Mouse (Mus musculus) ovary, postnatal 36 days (tissue): Measurements from ENCODE around the gene Tlk1.

Experiments used
- DNase-seq: peaks from one replicate; pipeline ENCODE4 v3.0.0; 2022; ENCODE audit warnings: low spot score, mixed read lengths

Gene Tlk1

DNA sequence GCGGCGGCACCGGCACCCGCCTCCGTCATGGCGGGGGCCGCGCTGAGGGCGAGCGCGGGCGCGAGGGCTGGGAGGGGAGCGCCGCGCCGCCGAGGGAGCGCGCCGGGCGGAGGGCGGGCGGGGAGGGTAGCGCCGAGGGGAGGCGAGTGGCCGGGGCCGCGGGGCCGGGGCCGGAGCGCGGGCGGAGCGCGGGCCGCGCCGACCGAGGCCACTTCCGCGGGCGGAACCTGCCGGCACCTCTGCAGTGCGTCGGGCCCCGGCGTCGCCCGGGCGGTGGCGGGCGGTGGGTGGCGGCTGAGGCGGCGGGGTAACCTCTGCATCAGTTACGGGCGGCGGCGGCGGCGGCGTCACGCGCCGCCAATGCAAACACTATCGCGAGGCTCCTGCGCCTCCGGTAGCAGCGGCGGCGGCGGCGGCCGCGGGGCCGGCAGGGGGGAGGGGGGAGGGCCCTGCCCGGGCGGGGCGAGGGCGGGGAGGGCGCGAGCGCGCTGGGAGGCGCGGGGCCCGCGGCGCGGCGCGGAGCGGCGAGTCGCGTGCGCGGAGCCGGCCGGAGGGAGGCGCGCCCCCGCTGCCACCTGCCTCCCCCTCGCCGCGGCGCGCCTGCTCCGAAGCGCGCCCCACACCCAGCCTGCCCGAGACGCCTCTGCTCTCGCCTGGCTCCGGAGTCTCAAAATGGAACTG is at the start of gene Tlk1:
Gene Tlk1, minus strand, starts transcription at position 358 of the 681 bp plus-strand sequence.
- DNase-seq = peak; percentile 84

GRCm38 (mm10) chr2:70875129-70875528 is 49.6 kb upstream of the Tlk1 start:
- no peak for DNase-seq

GRCm38 (mm10) chr2:70873168-70873567 is 47.6 kb upstream of the Tlk1 start:
- no peak for DNase-seq

GRCm38 (mm10) chr2:70871466-70872022 is 46.0 kb upstream of the Tlk1 start:
- DNase-seq = no peak

- DNase-seq = no peak
Measured at GRCm38 (mm10) chr2:70870819-70871218, 45.3 kb upstream of the Tlk1 start.

GRCm38 (mm10) chr2:70869116-70869515 is 43.6 kb upstream of the Tlk1 start:
- no peak for DNase-seq

DNA sequence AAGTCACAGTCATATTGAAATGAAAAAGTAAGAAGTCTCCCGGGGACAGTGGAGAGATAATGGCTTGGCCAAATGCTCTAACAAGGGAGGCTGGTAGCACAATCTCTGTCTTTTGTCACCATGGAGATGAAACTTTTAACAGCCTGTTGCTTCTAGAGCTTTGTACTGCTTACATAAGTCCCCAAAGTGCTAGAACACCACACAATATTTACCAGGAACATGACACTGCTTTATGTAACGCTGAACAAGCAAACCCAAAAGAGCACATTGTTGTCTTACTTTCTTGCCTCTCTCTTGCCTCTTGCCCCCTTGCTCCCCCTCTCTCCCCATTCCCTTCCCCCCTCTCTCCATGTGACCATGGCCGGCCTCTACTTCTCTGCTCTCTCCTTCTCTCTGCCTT is 41.7 kb upstream of the Tlk1 start:
- no peak for DNase-seq

DNA sequence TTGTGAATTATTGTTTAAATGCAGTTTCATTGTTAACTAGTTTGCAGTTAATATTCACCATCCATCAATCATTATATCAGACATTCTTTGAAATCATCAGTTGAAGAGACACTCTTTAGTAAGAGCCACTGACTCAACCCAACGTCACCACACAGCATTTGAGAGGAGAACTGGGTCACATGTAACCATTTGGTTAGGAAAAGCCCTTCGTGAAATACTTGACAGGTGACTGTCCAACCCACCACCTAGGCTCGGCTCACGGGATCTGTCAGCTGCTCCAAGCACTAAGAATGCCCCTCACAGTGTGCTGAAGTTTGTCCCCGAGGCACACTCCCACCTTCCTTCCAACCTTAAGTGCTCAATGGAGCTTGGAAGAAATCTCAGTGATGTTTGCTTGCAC is 37.4 kb upstream of the Tlk1 start:
- DNase-seq = no peak

DNA sequence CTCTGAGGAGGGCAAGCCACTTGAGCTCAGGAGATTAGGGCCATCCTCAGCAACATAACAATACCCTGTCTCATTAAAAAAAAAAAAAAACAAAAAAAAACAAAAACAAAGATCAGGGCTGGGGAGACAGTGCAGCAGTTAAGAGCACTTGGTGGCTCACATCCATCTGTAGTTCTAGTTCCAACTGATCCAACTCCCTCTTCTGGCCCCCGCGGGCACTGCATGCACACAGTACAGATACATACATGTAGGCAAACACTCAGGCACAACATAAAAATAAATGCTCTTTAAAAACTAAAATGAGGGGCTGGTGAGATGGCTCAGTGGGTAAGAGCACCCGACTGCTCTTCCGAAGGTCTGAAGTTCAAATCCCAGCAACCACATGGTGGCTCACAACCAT is 34.2 kb upstream of the Tlk1 start:
- DNase-seq = no peak

GRCm38 (mm10) chr2:70856971-70857370 is 31.4 kb upstream of the Tlk1 start:
- DNase-seq = no peak

GRCm38 (mm10) chr2:70854231-70854888 is 28.8 kb upstream of the Tlk1 start:
- DNase-seq = no peak

GRCm38 (mm10) chr2:70853329-70853728 is 27.8 kb upstream of the Tlk1 start:
- no peak for DNase-seq

GRCm38 (mm10) chr2:70852796-70853221 is 27.3 kb upstream of the Tlk1 start:
- DNase-seq = no peak

- DNase-seq = no peak
Measured at GRCm38 (mm10) chr2:70852186-70852795, 26.8 kb upstream of the Tlk1 start.

- DNase-seq = no peak
Measured at GRCm38 (mm10) chr2:70845871-70846270, 20.3 kb upstream of the Tlk1 start.

- DNase-seq = no peak
Measured at GRCm38 (mm10) chr2:70844694-70845395, 19.3 kb upstream of the Tlk1 start.

DNA sequence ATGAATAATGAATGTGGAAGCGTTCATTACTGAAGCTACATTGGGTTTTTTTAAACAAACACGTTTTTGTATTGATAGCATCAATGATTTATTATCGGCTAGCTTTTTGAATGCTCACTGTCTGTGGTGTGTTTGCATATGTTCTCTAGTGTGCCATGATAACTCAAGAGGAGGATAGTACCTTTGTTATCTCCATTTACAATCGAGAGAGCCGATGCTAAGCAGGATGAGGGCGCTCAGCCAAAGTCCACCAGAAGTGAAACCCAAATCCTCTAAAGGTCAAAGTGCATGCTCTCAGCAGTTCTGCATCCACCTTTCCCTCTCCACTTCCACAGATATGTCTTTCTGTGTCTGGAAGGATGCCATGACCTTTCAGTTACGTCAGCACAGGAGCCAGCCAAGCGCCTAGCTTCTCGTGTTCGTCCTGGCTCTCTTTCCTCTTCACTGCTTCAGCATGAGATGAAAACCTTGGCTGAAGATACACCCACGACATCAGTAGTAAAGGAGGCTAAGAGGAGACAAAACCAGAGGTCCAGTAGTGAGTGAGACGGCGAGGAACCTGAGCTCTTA is 16.6 kb upstream of the Tlk1 start:
- no peak for DNase-seq

GRCm38 (mm10) chr2:70838536-70839216 is 13.1 kb upstream of the Tlk1 start:
- no peak for DNase-seq

GRCm38 (mm10) chr2:70836306-70836651 is 10.8 kb upstream of the Tlk1 start:
- no peak for DNase-seq

DNA sequence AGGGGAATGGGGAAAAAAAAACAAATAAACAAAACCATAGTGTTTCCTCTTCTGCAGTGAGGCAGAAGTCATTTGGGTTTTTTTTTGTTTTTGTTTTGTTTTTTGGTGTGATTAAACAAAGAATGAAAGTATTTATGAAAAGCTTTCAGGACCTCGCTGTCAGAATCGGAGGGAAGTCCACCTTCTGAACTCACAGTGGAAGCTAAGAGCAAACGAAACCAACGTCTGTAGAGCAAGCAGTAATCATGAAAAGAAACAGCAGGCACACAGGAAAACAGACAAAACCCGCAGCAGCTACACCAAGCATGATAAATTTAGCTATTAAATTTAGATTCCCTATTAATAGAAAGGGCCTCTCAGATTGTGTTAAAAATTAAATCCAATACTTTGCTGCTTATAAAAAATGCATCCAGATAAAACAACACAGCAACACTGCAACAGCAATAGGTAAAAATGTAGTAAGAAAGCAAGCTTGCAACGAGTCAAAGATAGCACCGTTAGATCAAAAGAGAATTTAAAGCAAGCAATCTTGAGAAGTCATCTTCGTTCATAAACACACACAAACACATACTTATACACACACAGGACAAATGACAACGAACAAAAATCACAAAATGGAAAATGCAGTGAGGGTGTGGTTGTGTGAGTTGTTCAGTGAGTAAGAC is 10.2 kb upstream of the Tlk1 start:
- DNase-seq = no peak

GRCm38 (mm10) chr2:70835209-70835608 is 9.7 kb upstream of the Tlk1 start:
- DNase-seq = no peak
